Mouse (Mus musculus) T-helper 2 cell (primary cell): ENCODE measurements around the gene Zfp467.

Source experiments
- in situ Hi-C: fragments of 300-600 bp; cut with MboI, MseI; formaldehyde crosslinking; loops from one replicate; pipeline ENCODE4 v1.15.1; 2025; ENCODE audit warnings: high pct_unique_total_duplicates

The Zfp467 gene

DNA sequence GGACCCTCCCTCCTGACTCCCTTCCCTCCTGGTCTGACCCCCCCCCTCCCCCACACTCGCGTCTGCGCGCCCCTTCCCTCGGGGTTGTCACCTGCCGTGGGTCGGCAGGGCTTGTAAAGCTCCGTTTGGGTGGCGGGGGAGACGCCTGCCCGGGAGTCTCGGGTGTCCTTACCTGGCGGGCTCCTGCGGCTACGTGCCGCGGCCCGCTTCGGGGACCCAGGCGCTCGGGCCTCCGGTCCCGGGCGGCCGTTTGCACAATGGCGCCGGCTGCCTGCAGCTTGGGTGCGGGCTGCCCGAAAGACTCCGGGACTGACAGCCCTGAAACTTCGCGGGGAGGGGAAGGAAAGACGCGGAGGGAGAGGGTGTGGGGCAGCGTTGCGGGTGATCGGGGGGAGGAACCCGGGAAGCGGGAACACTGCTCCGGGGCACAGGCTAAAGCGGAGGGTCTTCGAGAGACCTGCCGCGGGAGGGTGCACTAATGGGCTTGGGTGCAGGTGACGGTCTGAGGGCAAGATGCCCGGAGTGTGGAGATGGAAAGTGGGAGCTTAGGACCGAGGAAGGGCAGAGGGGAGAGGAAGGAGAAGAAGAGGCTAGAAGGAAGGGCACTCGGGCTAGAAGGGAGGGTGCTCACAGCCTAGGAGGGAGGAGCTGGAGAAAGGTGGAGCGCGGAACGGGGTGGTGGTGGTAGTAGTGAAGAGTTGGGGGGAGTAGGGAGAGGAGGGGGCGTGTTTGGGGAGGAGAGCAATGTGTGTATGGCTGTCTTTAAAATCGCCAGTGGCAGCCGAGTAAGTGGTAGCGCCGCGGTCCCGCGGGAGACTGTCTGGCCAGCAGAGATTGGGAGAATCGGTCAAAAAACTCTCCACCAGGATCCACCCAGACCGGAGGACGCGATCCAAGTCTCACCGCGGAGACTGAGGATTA is at the start of gene Zfp467:
Zfp467 (minus strand) TSS at position 645 of the 921 bp plus-strand sequence.
- in situ Hi-C loops = no loop called here

DNA sequence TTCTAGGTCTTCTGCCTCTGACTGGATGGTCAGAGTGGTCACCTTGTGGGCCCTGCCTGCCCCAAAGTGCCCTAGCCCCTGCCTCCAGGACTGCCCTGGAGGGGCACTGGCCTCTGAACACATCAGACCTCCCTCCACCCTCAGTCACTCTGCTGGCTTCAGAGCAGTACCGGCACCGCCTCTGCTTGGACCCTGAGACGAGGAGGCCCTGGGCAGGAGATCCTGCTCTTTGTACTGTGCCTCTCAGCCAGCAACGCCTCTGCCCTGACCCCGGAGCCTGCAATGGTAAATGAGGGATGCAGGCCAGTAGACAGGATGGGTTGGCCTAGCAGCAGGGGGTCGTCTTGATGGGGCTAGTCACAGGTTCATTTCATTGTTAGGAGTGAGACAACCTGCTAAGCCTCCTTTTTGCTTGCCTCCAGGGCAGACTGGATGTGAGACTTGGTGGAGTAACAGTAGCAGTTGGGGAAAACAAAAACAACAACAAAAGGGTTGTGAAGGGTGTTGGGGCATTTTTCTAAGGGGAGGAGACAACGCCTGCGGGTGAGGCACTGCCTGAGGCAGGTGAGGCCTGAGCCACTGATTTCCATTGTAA is 47.6 kb upstream of the Zfp467 start:
- in situ Hi-C loops = loop anchor here (5.0 to 10.0 kb wide), 2 partner anchors 86 to 298 kb away; no protein-coding TSS in a partner anchor

DNA sequence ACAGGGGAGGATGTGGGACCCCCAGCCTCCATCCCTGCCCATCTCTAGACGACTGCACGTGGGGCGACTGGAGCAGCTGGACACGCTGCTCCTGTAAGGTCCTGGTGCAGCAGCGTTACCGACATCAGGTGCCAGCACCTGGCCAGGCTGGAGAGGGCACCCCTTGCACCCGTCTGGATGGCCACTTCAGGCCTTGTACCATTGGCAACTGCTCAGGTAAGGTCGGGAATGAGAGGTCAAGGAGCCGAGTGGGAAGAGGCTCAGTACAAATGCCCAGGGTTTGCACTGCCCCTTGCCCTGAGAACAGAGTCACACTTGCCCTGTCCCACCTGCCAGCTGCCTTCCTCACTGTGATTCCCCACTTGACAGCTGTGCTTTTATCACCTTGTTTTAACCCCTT is 45.7 kb upstream of the Zfp467 start:
- in situ Hi-C loops = loop anchor here (5.0 to 10.0 kb wide), 2 partner anchors 84 to 297 kb away; no protein-coding TSS in a partner anchor

DNA sequence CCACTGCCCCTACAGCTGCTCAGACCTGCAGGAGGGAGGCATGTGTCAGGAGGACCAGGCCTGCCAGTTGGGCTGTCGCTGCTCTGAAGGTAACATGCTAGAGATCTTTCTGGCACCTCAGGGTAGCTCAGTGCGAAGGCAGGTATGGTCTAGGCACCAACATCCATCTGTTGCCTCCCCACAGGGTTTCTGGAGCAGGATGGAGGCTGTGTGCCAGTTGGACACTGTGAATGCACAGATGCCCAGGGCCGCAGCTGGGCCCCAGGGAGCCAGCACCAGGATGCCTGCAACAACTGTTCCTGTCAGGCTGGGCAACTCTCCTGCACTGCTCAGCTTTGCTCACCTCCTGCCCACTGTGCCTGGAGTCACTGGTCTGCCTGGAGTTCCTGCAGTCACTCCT is 44.1 kb upstream of the Zfp467 start:
- in situ Hi-C loops = loop anchor here (5.0 to 10.0 kb wide), 2 partner anchors 82 to 295 kb away; no protein-coding TSS in a partner anchor

DNA sequence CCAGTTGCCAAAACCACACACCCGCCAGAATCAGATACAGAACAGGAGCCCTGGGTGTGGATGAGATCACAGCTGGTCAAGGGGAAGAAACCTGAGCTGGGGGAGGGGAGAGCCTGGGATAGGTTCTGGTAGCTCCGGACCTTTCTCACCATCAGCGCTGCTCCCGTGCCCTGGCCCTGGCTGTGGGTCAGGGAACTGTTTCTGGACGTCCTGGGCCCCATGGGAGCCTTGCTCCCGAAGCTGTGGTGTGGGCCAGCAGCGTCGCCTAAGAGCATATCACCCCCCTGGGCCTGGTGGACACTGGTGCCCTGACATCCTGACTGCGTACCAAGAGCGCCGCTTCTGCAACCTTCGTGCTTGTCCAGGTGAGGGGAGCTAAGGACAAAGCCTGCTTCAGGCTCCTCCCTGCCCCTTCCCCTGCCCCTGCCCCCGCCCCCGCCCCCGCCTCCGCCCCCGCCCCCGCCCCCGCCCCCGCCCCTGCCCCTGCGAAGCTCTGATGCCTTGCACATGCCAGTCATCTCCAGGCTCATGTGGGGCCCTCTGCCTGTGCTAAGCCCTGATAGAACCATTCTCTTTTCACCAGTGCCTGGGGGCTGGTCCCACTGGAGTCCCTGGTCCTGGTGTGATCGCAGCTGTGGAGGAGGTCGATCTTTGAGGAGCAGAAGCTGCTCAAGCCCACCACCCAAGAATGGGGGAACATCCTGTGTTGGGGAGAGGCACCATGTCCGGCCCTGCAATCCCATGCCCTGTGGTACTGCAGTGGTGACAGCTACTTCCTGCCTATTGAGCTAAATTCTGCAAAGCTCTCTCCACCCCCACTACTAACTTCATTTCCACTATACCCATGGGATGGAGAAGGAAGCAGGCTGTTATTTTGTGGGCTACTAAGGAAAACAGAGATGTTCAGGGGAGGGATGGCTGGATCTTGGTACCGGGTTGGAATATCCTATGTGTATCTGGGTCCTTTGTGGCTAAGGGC is 42.4 kb upstream of the Zfp467 start:
- in situ Hi-C loops = no loop called here

DNA sequence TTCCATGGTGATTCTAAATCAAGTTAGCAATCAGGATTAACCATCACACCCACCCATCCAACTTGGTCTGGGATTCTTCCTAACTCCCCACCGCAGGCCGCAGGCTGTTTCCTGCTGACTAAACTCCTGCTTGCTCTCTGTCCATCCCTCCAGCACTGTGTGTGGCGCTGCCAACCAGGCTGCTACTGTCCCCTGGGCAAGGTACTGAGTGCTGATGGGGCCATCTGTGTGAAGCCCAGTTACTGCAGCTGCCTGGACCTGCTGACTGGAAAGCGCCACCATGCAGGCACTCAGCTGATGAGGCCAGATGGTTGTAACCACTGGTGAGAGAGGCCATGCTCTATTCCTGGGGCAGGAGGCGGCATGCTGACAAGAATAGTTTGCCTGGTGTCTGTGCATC is 36.9 kb upstream of the Zfp467 start:
- in situ Hi-C loops = no loop called here

DNA sequence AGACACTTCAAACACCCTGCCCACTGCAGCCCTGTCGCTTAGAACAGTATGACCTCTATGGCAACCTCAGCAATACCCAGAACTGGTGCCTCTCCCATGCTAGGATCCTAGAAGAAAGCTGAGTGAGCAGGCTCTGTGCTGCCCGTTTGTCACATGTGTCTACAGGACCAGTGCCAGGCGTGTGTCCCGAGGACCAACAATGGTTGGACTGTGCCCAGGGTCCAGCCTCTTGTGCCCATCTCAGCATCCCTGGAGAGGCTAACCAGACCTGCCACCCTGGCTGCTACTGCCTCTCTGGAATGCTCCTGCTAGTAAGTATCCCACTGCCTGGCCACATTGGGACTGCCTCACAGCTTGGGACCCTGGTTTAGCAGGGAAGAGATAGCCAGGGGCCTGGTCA is 32.8 kb upstream of the Zfp467 start:
- in situ Hi-C loops = no loop called here

DNA sequence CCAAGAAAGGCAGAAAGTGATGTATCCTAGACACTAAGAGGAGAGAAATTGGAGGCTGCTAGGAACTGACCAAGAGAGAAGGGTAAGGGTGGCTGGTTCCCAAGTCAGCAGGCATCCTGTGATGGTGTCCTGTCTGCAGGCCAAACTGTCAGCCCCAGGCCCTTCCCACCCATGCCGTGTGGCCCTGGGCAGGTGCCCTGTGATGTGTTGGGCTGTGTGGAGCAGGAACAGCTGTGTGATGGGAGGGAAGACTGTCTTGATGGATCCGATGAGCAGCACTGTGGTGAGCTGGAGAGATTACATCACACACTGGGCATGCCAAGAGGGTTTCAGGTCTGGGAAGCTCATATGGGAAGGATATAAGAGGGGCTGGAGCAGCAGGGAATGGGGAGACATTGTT is 25.1 kb upstream of the Zfp467 start:
- in situ Hi-C loops = loop anchor here (25.0 kb wide), 1 partner anchor 1817 kb away; no protein-coding TSS in a partner anchor

DNA sequence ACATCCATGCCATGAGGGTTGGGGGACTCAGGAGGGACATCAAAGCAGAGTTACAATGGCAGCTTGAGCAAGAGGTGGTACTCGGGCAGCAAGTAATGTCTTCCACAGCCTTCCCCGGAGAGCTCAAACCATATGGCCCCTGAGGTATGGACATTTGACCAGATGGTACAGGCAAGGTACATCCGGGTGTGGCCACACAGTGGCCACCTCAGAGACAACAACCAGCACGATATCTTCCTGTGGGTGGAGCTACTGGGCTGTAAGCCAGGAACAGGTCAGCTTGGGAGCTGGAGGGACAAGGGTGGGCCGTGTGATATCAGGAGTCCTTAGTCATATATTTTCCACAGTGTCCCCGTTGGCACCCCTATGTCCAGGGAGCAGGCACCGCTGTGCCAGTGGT is 21.9 kb upstream of the Zfp467 start:
- in situ Hi-C loops = loop anchor here (25.0 kb wide), 1 partner anchor 1820 kb away; no protein-coding TSS in a partner anchor

DNA sequence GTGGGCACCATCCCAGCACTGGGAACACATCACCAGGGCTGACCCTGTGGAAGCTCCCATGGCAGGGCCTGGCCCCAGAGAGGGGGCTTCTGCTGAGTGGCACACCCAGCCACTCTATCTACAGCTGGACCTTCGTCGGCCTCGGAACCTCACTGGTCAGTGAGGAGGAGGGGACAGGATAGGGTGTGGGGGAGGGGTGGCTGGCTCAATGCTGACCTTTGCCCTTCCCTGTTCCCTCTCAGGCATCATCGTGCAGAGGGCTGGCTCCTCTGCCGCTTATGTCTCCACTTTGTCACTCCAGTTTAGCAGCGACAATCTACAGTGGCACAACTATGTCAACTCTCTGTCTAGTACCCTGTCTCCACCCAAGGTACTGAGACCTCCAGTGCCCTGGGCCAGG is 21.1 kb upstream of the Zfp467 start:
- in situ Hi-C loops = loop anchor here (25.0 kb wide), 1 partner anchor 1821 kb away; no protein-coding TSS in a partner anchor

DNA sequence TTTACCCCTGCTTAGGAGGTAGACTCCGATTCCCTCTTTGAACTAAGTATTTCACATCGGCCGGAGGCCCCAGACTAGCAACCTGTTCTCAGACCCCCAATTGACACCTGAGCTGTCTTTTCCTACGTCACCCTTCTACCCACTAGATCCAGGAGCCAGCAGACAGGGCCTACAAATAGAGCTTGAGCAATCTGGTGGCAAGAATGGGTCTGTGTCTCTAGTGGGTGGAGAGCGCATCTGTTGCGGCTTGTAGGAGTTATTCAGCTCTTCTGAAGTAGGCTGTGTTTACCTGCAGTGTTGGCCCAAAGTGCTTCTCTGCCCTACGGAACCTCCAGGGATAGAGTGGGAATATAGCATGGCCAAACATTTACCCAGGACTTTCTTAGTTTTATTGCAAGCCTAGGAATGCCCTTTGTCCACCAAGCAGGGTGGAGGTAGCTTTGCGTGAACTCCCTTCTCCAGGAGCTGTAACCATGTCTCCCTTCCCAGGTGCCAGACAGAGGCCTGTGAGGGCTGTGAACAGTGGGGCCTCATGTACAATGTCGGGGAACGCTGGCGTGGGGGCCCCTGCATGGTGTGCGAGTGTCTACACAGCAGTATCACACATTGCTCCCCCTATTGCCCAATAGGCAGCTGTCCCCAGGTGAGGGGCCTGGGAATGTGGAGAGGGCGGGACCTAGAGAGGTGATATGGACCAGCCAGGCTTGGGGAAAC is 19.5 kb upstream of the Zfp467 start:
- in situ Hi-C loops = loop anchor here (25.0 kb wide), 1 partner anchor 1822 kb away; no protein-coding TSS in a partner anchor

DNA sequence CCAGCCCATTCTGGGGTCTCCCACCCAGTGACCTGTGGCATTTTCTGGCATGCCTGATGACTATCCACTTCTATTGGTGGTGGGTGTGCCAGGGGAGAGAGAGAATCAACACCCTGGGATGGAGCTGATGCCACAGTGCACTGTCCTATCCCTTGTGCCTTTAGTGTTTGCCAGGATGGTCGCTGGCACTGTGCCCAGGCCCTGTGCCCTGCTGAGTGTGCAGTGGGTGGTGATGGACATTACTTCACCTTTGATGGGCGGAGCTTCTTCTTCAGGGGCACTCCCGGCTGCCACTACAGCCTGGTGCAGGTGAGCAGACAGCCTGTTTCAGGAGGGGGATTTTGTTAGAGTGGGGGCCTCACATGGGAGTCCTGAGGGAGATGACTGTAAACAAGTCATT is 7.1 kb upstream of the Zfp467 start:
- in situ Hi-C loops = loop anchor here (25.0 kb wide), 1 partner anchor 1835 kb away; no protein-coding TSS in a partner anchor

DNA sequence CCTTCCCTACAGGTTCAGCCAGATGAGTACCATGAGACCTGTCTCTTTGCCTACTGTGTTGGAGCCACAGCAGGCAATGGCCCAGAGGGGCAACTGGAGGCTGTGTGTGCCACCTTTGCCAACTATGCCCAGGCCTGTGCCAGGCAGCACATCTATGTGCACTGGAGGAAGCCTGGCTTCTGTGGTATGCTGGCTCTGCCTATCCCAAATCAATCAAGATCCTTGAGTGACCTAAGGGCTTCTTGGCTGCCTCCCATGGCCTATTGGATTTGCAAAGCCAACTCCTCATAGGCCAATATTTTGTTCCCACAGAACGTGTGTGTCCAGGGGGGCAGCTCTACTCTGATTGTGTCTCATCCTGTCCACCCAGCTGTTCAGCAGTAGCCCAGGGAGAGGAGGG is 6.5 kb upstream of the Zfp467 start:
- in situ Hi-C loops = loop anchor here (25.0 kb wide), 1 partner anchor 1835 kb away; no protein-coding TSS in a partner anchor

DNA sequence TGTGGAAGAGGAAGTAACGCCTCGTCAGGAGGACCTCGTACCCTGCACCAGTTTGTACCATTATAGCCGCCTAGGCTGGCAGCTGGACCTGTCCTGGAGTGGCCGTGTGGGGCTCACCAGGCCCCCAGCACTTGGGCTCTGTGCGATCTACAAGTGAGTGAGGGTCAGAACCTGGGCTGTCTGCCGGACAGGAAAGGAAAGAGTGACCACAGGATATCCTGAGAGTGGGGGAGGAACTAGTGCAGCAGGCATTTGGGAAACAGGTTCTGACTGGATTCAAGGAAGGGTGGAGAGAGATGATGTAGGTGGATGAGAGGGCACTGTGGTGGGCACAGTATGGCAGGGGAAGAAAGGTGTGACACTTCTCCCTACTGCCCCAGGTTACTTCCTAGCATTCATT is 2.9 kb upstream of the Zfp467 start:
- in situ Hi-C loops = no loop called here

DNA sequence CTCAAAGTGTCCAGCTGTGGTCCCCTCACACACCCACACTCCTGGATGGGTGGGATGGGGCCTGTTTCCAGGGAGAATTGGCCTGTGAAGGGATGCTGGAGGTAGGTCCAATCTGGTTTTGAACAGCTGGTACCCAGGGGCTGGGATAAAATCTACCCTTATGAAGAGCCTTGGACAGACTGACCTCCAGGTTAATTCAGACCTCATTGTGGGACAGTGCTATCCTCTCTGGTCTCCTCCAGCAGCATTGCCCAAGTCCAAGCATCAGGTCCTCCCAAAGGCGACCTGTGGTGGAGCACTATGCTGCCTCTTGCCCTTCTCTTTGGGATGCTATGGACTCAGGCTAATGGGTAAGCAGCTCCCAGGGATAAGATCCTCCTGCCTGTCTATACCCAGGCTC is 2.3 kb upstream of the Zfp467 start, which contains the start of gene Sspo:
Sspo (plus strand) TSS at position 301 of the 400 bp plus-strand sequence.
- in situ Hi-C loops = no loop called here

DNA sequence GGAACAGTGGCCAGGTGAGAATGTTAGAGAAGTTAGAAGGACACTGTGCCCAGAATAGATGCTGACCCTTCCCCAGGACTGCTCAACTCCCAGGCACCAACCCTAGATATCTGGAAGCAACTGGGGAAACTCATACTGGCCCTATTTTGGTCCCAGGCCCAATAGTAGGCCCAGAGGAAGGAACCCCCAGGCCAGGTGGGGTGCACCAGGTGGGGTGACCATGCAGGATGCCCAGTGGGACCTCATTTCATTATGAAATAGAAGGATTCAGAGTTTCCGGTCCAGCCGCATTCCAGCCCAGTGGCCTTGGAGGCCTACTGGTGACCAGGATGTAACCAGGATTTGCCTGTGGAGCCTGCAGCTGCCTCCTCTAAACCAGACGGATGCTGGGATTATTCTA is 1.3 kb upstream of the Zfp467 start:
- in situ Hi-C loops = no loop called here

DNA sequence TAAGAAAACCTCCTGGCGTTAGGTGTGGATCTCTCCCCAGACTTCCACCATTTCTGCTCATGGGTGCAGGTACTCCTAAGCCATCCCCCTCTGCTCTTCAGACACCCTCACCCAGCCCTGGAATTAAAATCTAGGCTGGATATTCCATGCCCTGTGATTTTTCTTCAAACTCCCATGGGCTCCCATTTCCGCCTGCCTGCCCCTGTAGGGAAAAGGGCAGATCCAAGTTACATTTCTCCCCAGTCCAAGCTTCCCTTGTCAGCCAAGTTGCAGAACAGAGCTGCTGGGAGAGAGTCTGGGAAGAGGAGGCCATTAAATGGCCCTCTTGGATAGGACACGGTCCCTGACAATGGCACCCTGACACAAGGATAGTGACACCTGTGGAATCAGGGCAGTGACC is 631 bp upstream of the Zfp467 start:
- in situ Hi-C loops = no loop called here

DNA sequence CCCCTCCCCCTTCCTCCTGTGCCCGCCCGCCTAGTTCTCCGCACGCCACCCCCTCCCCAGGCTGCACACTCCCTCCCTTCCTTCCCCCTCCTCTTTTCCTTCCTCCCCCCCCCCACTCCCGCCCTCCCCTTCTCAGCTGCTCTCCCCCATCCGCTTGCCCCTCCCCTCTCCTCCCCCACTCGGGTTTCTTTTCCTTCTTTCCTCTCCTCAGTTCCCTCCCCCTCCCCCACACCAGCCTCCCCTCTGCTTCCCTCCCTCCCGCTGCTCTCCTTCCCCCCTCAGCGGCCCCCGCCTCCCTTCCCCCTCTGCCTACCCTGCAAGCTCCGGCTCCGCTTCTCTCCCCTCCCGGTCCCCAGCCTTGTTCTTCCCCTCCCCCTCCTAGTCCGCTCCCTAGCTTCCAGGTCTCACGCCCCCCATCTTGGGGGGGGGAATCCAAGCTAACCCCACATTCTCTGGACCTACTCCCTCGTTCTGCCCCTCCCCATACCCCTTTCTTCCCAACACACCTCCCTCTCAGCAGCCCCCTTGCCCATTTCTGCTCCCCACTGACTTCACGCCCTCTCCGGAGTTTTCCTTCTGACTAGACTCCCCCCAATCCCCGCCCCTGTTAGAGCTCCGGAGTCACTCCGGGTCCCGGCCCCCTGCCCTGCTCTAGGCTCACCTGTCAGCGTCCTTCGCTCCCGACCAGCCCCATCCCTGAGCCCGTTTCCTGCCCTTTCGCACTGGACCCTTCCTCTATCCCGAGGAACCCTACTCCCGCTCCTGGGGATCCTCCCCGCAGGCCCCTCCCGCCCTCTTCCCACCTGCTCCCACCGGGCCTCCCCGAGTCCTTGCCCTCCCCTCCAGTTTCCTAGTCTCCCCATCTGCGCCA is 1.1 kb downstream of the Zfp467 start:
- in situ Hi-C loops = no loop called here

DNA sequence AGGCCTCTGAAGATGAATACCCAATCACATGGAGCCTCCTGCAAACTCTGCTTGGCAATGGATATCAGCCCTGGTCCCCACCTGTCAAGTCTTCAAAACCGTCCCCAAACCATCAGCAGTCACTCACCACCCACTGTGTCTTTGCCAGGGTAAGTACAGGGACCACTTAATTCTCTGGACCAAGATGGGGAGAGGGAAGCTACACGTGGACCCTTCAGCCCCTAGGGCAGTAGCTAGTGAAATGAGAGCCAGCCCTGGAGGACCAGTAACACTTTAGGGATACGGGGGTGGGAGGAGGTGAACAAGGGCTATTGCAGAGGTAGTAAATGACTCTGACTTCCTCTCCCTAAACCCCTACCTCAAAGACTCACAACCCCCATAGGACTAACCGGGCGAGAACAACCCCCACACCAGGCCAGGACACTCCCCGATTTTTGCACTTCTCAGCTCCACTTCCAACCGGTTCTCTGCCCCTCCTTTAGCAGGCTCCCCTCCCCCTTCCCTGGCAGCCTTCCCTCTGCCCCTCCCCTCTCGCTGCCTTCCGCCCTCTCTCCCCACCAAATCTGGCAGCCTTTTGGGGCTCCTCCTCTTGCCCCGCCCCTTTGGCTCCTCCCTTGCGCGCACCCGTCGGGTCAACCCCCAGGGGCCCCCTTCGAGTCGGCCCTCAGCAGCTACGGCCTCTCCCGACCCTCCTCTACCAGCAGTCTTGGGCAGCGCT is 1.9 kb downstream of the Zfp467 start:
- in situ Hi-C loops = no loop called here
